Mouse (Mus musculus) cerebellum, postnatal 4 days (tissue): ENCODE results near the gene Lpp.

Experiments used
- DNase-seq, 2 experiments: peaks; one replicate each; pipeline ENCODE4 v3.0.0; 2022; ENCODE audit warnings: low spot score in 2 of 2, mixed read lengths in 1 of 2

Lpp gene

DNA sequence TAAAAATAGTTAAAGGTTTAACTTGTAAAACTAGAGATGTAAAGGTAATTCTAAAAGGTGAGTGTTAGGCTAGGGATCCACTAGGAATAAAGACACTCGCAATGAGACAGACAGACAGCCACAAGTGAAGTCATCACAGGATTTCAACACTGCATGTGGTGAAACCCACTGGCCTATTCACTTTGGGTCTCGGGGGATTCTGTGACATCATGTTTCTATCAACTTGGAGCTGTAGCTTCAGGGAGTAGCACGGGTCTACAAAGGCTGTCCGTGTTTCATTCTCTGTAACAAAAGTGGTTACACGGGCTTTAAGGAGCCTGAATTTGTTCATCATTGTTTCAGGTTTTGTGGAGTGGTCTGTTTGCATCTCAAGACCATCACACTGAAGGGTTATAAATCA is 152.1 kb downstream of the Lpp start:
- no peak for DNase-seq

DNA sequence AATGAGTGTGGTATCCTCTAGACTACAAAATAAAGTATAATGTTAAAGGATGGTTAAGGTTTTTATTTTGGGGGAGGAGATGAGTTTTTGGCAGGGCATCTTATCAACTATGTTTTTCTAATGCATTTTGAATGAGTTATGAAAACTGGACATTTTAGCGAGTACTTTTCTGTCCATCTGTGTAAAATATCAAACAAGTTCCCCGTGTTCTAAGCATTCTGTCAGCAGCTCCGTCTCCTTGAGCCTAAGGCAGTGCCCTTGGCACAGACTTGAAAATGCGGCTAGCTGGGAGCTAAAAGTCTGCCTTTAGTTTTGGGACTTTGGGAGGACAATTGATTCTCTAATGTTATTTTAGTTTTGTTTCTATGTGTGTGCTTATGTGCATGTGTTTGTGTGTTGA is 165.2 kb downstream of the Lpp start:
- DNase-seq: no peak

DNA sequence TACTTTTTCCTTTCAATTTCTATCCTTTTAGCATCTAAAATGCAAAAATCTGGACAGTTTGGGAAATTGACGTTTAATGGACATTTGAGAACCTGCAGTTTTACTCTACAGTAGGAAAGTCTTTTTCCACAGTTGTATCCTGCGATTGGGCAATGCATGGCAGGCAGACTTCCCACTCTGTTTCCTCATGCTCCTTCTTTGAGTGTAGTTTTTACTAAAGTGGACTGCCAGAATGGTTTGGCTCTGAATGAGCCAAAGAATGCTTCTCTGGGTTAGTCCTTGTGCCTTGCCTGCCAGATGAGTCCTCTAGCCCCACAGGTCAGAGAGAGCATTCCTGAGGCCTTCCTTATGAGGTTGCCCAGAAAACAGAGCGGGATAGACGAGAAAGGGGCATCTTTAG is 166.5 kb downstream of the Lpp start:
- no peak for DNase-seq

DNA sequence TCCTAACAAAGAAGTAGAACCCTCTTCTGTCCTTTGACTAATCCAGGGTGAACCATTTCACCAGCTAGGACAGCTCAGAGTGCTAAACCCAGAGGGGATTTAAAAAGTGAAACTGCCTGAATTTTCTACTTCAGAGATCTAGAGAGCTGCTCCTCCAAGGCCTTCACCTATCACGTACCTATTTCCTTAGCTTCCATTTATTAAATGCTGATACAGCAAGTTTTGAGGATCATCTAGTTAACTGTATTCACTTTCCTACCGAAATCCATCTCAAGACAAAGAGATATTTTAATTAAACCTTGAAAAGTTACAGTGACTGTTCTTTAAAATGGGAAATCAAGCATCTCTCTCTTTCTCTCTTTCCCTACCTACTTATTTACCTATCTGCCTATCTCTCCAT is 167.7 kb downstream of the Lpp start:
- no peak for DNase-seq

DNA sequence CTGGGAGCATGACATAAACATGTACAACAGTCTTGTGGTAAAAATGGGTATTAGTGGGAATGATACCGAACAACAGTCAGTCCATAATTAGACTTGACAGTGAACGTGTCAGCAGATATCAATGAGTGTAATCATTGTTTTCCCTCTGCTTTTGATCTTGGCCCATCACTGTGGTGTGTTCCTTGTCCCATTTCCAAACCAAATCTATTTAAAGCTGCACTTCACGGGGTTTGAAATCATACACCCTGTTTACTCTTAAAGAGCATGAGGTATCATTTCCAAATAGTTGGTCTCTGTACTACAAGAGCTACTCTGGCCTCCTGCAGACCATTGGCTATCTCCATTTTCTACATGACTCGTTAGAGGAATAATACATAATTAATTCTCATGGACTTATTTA is 168.3 kb downstream of the Lpp start:
- DNase-seq: no peak

DNA sequence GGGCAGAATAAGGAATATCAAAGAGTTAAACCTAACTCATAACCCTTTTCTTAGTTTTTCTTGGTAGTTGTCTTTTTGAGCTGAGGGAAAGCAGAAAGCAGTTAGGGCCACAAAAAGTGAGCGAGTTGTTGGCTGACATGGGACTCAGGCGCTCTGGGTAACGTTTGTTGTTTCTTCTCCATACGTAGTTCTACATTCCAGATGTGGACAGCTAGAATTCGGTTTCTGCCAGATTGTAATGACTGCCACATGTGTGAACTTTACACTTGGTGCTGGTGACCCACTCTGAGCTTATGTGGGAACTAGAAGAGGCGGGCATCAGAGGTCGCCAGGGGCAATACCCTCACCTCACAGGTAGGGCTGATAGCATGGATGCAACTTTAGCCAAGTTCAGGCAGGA is 172.0 kb downstream of the Lpp start:
- no peak for DNase-seq

DNA sequence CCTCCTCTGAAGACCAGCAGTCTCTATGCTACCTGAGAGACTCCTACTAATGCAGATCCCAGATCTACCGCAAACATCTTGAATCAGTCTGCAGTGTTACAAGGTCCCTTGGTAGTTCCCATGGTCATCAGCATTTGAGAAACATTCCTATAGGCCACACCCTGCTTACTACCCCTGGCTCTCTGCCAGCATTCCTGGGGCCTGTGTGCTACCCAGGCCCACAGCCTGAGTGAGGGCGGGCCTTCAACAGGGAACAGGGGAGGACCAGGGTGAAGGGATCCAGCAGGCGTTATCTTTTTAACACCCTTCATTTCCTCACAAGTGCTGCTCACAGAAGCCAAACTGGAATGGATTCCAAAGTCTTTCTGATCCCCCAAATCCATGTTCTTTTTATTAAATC is 173.0 kb downstream of the Lpp start:
- DNase-seq: no peak

DNA sequence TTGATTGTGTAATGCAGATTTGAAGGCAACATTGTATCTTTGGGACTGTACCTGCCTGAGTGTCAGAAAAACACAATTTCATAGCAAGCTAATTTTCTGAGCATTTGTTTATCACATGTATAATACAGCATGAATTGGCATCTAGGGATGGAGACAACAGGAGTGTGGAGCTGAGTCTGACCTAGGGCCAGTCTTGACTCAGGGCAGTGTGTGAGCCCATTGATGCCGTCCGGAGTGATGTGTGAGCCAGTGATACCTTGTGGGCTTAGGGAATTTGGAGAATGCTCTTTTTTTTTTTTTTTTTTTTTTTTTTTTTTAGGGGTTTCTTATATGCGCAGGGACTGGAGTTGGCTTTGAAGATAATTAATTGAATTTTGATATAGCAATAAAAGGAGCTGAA is 174.3 kb downstream of the Lpp start:
- no peak for DNase-seq

DNA sequence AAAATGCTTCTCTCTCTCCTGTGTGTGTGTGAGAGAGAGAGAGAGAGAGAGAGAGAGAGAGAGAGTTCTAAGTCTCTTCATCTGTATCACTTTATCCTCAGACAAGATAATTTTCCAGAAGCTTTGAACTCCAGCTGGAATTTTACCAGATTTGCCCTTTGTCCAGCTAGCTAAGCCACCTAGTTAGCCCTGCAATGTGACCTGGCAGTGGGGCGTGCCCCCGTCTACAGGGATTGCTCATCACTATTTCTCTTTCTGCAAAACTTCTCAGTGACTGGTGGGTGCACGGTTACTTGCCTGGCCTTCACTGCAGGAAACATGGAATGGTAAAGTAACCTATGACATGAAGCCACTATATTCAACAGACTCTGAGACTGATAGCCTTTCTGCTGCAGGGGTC is 174.8 kb downstream of the Lpp start:
- no peak for DNase-seq

DNA sequence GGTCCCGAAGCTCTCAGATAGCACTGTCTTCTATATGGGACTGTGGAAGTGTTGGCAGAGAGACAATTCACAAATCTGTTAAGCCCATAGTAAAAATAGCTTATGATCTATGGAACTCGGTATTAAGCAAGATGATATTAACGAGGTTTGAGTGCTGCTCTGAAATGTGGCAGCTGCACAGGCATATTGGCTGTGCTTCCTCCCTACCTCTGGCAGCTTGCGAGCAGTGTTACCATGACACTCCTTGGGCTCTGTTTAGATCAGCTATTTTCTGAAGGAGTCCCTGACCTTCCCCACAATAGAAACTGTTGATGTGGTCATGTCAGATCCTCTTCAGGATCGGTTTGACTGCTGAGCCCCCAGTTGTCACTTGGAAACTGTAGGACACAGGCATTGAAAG is 176.4 kb downstream of the Lpp start:
- no peak for DNase-seq

DNA sequence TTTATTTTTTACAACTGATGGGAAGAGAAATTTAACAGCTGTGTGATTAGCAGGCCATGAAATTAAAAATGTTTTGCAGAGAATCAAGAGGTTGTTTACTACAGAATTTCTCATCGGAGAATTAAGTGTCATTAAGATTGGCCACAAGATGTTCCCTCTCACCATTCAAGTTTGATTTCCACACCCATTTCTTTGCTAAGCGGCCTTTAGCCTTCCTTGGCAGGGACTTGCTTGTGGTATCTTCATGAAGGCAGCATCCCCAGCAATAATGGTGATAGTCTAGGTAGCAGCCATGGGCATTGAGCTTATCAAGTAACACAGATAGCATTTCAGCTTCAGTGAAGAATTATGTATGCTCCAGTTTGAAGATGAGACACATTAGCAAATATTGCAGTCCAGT is 183.7 kb downstream of the Lpp start:
- no peak for DNase-seq

DNA sequence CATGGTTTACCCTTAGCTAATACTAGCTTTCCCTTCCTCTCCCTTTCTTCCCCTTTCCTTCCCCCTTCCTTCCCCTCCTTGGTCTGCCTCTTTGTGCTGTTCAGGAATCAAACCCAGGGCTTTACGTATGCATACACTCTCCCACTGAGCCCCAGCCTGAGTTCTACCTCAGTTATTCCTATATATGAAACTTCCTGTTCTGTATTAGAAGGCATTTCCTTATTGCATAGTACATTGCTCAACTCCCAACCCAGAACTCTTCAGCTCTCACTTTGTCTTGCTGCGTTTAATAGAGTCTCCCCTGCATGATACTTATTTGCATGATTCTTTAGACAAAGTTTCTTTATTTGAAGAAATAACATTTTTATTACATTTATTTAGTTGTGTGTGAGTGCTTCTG is 184.5 kb downstream of the Lpp start:
- no peak for DNase-seq

DNA sequence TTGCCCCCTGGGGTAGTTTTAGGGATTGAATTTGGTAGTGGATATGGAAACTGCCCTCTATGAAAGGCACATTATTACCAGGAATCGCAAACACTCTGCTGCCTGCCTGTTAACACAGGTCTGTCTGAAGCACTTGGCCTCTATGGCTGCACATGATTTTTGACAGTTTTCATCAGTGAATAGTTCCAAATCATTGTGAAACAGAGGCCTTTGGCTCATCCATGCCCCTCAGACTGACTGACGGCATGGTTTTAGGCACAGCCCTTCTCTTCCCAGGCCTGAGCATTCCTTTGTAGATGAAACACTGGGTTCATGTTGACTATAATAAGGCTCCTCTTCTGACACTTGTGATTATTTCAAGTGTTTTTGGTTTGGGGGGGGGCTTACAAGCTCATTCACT is 189.5 kb downstream of the Lpp start:
- DNase-seq: no peak

DNA sequence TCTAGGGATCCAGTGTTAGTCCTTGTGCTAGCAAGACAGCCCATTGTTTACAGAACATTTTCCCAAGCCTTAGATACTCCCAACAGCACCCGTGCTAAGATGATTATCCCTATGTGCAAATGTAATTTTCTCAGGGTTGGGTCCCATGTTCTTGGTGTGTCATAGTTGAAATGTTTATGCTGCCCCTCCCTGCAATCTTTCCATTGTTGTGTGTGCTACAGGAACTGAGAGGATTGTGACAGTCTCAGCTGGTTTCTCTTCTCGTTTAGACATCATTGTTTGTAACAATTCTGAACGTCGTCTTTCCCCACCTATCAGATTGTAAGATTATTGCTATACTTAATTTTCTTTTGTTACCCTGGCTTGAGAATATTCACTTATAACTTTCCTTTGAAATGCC is 200.2 kb downstream of the Lpp start:
- DNase-seq: no peak

DNA sequence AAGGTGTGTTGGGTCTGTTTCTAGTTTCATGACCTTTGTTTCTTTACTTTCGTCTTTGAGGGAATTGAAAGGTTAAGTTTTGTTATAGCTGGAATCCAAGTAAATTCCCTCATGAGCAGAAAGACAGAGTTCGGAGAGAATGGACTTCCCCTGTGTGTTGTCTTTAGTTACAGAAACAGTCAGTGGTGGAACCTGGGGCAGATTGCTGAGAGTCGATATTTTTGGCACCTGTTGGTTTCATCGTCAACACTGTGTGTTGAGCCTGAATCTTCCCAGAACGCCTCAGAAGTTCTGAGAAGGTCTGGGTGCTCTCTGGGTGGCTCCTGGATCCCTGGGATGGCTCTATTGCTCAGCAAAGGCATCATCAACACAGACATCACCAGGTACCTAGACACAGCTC is 201.2 kb downstream of the Lpp start:
- DNase-seq: no peak

DNA sequence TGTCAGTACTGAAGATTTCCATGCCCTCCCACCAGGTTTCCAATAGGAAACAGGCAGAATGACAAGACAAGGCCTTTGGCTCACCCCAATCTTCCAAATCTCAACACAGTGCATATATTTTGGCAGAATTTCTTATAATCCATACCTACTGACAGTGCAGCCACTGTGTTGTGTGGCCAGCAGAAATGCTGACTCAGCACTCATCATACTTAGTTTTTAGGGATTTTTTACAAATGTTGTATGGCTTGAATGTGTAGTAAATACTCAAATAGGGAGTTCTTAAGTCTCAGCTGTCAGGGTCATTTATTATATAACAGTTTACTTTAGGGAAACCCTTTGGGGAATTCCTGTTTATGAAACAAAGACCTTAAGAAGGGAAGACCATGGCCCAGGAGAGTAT is 202.2 kb downstream of the Lpp start:
- DNase-seq: no peak

DNA sequence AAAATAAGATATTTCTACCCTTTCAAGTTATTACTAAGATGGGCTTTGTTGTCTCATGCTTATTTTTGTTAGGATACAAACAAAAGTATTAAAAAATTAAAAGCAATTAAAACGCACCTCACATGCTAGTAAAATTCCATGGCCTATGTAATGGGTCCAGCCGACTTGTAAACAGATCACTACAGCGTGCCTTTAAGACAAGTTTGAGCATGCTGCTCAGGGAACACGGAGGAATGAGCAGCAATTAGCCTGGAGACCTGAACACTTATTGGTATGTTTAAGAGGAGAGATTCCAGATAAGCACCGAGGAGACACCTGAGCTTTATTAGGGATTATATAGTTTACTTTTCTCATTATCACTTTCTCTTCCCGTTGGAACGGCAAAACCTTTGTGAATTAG is 205.3 kb downstream of the Lpp start:
- no peak for DNase-seq

DNA sequence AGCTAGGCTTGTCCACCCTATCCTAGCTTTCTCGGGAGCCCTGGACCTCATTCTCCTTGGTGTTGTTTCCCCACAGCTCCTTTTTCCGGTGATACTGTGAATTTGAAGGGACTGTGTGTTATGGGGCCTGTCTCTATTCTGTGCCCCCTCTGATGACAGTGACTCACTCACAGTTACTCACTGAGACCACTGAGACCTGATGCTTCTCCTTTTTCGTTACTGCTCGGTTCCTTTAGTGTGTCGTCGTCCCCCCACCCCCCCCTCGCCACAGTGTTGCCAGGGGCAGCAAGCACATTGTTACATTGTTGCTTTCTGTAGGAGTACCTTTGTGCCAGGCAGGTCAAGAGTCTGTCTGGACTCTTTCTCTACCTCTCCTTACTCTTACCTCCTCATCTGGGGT is 206.5 kb downstream of the Lpp start:
- DNase-seq: no peak

DNA sequence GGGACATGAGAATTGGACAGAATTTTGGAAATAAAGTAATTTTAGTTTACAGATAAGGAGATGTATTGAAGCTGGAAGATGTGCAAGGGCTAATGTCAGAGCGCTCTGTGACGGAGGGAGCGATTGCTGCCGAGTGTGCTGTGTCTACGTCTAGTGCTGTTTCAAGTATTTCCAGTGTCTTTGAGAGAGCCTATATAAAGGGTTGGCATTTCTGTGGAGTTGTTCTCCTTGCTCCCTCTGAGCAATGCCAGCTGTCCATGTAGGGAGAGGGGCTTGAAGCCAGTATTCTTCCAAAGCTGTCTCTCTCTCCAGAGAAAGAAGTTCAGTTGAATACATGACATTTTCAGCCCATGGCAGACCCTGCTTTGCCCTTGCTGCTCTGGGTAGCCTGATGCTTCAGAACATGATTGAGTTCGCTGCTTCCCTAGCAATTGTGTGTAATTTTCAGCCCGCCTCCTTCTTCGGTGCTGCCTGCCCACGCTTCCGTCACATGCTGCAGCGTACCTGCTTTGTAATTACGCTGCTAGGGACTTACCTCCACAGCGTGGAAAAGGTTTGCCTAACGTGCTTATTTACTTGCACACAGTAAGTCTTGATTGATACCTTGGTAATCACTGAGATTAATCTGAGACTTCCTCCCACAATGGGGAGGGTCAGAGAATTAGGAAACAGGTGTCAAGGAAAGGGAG is 207.1 kb downstream of the Lpp start:
- no peak for DNase-seq

DNA sequence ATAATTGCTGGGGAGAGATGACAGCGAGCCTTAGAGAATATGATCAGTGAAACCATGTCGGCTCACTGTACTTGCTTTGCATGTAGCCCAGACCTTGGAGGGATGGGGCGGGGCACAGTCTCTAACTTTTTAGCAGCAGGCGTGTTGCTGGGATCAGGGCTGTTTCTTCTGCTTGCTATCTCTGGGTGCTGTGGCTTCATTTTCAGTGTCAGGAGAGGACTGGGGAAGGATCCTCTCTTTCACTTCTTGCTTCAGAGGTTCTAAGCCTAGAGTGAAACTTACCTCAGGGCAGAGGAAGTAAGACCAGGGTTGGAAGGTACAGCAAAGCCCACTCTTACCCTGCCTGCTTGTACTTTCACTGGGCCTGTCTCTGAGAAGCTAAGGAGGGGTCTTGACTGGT is 210.0 kb downstream of the Lpp start:
- no peak for DNase-seq

DNA sequence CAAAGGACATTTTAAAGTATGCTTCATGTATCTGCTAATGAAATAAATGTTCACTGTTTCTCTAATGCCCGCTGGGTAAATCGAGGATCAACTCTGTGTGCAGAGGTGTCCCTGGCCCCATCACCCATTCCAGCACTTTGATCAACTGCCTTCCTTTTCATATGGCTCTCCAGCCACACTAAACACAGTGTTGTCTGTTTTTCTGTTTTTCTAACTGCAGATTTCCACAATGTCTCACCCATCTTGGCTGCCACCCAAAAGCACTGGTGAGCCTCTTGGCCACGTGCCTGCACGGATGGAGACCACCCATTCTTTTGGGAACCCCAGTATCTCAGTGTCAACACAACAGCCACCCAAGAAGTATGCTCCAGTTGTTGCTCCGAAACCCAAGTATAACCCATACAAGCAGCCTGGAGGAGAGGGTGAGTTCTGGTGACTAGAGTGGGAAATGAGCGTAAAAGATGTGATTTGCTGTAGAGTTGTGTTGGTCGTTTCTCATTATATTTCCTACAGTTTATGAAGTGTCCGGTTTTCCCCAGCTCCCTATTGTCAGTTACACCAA is 214.7 kb downstream of the Lpp start:
- peak in 1 of 2 experiments; percentile 18 for DNase-seq

DNA sequence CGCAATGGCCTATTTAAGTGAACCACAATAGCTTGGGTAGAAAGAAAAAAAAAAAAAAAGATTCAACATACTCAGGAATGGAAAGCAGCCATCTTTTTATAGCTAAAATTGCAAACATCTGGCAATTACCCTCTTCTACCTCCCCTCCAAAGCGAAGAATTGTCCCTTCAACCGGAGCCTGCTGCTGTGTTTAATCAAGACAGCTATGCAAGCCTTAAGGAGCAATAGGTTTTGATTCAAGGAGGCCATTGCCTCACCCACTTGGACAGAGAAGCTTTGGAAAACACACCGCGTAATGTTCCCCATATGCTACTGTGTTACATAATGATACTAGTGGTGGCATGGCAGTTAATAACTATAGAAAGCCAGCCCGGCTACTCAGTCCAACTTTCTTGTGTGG is 226.2 kb downstream of the Lpp start:
- DNase-seq: no peak

DNA sequence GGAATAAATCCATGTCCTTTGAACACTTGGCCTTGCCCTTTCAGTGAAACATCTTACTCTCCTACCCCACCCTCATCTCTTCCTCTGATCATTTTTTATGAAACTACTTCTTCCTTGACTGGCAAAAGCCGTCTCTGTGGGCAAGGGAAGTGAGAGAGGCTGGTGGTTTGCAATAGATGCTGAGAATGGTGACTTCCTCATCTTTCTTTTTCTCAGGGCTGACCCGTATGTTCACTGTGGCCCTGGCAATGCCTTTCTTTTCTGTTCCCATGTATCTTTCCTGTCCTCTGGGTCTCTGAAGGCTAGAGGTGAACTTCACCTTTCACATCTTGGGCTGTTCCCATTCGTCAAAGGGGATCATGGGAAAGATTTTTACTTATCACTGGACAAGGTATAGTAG is 226.7 kb downstream of the Lpp start:
- DNase-seq: no peak
